Mouse (Mus musculus): Measurements from ENCODE around the gene Mcl1.
"Not testable (repeated sequence)": the region's sequence is repeated elsewhere in the genome, so short reads cannot be mapped to it uniquely, and the experiment has no call there.

Mcl1 gene

DNA sequence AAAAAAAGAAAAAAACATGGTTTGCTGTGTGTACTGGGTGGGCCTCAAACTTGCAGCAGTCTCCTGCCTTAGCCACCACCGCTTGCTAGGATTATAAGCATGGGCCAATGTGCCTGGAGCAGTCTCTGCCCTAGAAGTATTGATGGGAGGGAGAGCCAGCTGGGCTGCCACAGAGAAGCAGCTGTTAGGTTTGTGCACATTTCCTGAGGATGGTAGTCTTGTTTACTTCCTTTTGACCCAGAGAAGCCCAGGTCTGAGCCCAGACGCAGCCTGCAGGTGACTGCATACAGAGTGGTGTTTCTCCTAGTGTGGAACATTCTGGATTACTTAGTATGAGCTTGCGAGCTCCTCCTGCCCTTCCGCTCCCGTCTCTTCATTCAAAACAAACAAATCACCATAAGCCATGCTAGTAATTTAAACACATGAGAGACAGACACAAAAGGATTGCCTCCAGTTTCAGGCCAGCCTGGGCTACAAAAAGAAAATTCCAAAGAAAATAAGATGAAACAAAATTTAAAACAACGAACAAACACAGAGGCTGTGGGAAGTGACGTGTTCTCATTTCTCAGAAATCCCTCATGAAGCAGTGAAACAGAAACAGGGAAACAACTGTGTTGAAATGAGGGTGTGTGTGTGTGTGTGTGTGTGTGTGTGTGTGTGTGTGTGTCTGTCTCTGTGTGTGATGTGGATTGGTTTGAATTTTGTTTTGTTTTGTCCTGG lies 10.2 kb downstream of the Mcl1 start:
- no peak for DNase-seq

DNA sequence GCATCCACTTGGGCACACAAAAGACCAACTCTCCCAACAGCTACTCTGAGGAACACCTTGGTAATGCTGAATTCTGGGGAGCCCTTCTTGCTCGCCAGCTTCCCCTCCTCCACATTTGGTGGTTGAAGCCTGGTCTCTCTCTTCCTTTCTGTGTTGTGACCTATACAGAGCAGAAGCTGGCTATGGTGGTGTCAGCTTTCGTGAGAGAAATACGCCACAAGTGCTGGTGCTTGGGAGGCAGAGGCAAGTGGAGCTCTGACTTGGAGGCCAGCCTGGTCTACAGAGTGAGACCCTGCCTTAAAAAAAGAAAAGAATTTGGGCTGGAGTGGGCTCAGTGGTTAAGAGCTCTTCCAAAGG lies 10.7 kb downstream of the Mcl1 start:
- DNase-seq = no peak

DNA sequence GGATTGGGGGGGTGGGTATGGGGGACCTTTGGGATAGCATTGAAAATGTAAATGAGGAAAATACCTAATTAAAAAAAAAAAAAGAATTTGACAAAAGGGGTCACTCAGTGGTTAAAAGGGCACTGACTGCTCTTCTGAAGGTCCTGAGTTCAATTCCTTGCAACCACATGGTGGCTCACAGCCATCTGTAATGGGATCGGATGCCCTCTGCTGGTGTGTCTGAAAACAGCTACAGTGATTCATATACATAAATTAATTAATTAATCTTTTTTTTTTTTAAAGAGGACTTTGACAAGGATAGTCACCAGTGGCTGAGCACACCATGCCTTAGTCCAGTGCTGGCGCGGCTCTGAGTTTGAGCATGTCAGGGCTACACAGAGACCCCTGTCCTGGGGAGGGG lies 11.8 kb downstream of the Mcl1 start:
- DNase-seq = not testable (repeated sequence)

DNA sequence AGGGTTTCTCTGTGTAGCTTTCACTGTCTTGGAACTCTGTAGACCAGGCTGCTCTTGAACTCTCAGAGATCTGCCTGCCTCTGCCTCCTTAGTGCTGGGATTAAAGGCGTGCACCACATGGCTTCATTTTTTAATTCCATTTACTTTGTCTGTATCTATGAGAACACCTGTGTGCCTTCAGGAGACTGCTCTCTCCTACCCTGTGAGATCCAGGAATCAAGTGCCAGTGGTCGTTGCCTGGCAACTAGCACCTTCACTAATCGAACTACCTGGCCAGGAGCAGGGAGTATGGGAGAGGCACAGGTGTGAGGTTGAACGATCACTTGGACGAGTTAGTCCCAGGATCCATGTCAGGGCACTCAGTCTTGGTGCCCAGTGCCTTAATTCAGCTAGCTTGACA lies 12.6 kb downstream of the Mcl1 start:
- DNase-seq = no peak

DNA sequence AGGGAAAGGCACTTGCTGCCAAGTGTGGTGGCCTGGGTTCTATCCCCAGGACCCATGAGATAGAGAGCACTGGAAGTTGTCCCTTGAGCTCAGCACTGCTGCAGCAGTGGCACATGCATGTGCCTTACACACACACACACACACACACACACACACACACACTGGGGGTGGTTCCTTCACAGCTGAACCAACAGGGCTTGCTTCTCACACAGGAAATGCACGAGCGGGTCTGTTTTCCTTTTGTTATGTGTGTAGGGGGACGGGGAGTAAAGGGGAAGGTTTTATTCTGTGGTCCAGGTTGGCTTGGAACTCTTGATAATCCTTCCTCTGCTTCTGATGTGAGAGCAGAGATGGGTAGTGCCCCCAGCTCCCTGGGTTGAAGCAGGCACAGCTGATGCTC lies 13.9 kb downstream of the Mcl1 start:
- no peak for DNase-seq

DNA sequence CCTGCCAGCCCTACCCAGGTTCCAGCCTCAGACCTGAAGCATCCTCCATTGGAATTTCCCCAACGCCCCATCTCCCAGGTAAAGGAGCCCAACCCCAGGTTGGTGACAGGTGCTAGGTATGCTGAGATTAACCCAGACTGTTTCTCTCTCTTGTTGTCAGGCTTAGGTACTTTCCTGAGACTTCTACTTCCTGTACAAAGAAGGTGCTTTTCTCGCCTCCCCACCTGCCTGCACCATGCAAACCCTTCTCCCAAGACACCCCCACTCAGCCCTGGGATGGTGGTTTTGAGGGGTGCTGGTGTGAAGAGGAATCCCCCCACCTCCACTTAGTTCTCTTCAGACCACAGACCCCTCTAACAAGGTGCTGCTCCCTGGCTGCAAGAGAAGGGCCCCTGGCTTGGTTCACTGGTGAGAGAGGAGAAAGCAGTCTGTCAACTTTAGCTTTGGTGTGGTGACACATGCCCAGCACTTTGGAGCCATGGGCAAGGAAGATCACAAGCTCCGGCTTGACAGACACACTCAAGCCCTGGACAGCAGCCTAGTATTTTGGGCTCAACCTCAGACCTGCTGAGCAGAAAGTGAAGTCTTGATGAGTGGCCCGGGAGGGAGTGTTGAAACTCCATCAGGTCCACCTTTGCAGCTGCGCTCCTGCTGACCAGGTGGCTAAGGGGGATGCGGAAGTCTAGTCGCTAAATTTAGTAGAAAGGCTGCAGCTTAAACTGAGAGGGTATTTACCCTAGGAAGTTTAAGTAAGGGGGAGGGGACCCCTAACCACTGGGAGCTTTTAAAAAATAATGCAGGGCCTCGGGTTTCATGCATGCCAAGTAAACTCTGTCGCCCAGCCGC lies 14.5 kb downstream of the Mcl1 start:
- peak; percentile 41 for DNase-seq

DNA sequence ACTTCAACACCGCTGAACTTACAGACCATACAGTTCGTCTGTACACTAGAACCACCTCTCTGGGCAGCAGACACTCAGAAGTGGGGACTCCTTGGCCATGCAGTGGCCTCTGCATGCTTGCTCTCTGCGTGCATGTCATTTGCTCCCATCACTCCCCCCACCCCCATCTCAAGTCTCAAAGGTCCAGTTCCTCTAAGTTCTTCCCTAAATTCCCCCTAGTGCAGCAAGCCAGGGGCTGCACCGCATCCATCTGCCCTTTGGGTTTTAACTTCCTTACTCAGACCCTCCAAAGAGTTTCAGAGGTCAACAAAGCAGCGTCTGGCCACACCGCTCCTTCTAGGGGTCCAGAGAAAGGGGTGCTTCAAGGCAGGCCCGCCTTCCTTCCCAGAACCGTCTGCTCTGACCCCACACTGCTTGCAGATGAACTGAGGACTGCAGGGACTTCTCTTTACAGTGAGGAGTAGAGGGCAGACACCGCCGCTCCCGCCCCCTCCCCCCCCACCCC lies 15.2 kb downstream of the Mcl1 start:
- peak; percentile 43 for DNase-seq

DNA sequence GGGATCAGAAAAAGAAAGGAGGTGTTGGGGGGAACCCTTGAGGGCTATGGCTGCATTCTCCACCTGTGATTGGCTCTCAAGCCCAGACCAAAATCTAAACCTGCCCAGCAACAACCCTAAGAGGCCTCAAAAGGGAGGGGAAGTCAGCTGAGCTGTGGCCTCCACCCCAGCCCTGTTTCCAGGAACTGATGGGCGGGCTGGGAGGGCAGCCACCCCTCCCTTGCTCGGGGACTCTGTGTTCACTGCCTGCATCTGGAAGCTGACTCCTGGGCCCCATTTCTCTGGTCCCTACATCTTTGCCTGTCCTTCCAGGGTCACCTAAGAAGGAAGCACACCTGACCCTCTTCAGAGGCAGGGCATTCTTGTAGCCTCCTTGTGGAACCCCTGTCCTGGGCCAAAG lies 15.6 kb downstream of the Mcl1 start:
- DNase-seq = peak; percentile 80

DNA sequence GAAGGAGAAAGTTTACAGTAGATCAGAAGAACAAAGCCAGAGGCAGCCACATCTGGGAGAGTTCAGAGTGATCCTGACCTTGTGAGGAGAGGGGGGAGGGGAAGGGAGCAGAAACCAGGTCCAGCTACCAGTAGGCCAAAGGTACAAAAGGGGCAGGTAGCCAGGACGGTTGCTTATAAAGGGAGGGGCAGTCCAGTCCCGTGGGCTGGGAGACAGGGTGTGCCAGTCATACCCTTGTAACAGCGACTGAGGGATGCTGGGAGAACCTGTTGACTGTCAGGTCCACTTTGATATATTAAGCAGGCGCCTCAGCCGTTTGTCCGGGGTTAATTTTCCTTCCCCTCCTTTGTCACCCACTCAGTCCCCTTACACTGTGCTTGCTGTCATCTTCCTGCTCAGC lies 16.2 kb downstream of the Mcl1 start:
- peak; percentile 61 for DNase-seq

DNA sequence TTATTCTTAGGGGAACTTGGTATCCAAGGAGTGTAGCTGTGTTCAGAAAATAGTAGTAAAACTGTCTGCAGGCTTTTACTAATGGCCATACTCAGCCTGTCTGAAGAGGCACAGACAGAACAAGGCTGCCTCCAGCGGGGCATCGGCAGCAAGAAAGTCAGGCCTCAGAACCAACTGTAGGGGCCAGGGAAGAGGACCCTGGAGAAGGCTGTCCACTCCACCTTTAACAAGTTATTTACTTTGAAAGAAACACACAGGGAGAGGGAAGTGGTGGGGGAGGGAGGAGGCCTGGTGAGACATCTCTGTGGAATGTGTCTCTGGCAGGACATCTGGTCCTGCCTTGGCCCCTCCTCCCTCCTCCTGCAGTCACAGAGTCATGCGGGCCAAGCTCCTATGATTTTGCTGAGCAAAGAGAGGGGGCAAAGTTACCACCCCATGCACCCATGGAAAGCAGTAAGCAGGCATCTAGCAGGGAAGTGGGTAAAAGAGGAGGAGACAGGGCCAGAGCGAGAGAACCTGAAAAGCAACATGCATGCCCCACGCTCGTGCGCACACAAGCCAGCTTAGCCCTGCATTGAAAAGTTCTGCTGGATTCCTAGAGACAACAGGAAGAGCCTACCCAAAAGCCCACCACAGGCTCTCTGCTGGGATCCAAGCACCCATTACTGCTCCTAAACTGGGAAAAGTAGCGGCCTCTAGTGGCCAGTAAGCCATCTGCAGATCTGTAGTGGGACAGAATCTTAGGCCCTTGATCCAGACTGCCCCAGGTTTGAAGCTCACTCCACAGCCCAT lies 16.9 kb downstream of the Mcl1 start:
- DNase-seq = peak; percentile 86

DNA sequence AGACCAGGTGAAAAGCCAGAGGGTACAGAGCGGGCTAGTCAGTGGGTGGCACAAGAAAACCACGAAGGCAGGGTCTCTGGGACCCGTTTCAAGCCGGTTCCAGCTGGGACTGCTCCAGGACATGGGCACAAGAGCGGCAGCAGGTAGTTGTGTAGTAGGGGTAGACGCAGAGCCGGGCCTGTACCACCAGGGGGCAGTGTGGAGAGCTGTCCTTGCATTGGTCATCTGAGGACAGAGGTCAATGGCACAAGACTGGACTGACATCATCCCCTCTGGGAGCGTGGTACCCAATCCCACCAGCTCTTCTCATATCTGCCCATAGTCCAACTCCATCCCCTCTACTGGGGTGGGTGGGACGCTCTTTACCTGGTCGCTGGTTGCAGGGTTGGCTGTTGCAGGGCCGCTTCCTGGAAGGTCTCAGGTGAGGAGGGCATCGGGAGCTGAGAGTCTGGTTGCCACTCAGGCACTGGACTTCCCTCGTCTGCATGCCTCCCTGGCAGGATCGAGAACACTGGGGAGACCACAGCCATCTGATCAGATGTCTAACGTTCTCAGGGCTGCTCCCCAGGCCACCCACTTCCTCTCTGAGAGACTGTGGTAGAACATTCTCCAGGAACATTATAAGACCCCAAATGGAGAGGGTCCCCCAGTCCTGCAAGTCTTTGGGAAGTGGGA lies 18.3 kb downstream of the Mcl1 start:
- peak; percentile 91 for DNase-seq

DNA sequence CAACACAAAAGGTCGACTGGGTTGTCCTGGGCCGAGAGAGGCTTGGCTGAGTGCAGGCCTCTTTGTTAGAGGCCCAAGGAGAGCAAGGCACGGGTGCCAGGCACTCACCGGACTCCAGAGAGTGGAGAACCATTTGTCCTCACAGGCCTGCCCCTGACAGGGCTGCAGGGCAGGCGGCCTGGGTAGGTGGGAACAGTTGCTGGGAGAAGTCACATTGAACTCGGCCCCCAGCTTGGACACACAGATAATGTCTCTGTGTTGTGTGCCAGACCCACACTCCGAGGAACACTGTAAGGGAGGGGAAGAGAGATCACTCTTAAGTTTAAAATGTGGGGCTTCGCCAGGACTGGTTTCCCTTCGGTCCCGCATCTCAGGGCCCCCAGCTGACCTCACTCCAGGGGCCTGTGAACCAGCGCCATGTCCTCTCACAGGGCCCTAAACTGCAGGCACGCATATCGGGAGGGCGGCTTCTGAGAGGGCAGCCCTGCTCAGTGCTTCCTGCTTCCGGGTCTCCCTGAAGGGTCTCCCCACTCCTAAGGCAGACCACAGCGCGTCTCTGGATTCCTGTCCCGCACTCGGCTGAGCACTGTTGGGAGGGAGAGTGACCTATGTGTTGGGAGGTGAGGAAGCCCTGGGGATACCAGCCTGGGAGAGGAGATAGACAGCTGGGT lies 19.0 kb downstream of the Mcl1 start:
- DNase-seq = no peak

DNA sequence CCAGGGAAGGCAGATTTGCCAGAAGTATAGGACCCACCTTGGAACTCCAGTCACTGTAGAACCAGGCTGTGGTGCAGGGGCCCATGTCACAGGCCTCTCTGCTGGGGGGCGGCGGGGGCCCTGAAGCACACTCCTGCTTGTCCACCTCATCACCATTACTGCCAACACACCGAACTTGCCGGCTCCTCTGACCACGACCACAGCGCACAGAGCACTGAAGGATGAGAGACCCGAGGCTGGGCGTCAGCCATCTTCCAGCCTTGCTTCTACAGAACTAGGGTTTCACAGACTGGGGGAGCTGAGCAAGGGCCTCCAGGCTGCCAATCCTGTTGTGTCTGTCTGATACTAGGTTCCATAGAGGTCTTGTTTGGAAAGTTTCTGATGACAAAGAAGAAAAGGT lies 21.0 kb downstream of the Mcl1 start:
- DNase-seq = no peak

DNA sequence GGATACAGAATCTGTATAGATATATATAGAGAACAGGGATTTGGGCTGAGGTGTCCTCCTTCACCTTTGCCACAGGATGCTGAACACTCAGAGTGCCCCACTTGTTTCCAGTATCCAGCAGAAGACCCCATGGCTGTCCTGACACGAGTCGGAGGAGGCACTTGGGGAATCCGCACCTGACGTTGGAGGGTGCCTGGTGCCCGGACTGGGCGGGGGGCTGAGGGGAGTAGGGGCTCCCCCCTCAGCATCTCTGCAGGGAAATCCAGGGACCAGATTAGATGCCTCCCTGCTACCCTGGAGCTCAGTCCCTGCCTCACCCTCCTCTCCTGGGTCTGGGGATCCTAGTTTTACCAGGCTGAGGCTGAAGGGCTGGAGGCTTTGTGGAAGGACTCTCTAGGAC lies 22.1 kb downstream of the Mcl1 start:
- DNase-seq = no peak

DNA sequence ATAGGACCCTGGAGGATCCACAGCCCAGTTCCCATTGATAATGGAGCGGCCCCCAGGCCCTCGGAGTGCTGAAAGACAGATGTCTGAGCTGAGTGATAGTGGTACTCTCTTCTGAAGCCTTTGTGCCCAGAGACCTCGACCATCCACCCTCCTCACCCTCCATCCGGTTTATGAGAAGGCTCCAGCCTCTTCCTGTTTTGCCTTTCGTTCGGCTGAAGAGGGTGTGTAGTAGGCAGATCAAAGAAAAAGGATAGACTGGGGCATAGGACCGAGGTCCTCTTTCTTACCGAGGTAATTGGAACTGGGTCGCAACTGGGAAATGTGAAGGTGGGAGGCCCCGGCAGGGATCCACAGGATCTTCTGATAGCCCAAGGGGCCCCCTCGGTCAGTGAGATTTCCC lies 22.8 kb downstream of the Mcl1 start:
- no peak for DNase-seq

DNA sequence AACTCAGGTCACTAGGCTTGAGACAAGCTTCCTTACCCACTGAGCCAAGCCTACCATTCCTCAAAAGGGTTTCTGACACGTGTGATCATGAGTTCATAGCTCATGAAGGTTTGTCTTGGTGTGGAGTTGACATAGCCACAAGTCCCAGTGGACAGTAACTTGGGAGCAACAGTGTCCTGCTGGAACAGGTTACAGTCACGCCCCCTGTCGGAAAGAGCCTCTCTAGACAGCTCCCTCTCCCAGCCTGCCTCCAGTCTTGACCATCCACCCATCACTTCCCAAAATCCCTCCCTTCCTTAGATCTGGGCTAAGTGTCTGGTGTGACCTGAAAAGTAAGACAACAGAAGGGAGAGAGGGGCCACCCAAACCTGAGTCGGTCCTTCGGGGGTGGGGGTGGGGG lies 24.3 kb downstream of the Mcl1 start:
- no peak for DNase-seq

DNA sequence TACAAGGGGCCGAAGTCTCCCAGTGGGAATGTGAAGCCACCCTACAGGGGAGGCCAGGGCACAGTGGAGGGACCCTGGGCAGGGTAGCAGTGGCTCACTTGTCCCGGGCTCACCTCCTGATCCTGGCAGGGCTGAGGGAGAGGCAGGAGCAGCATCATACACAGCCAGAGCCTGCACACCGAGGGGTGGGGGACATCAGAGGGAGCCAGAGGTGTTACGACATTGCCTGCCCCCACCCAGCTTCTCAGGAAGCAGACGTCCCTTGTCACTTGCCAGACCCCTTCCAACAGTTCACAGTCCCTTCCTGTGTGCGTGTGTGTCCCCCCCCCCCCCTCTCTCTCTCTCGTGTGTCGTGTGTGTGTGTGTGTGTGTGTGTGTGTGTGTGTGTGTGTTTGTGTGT lies 26.3 kb downstream of the Mcl1 start:
- DNase-seq = no peak

DNA sequence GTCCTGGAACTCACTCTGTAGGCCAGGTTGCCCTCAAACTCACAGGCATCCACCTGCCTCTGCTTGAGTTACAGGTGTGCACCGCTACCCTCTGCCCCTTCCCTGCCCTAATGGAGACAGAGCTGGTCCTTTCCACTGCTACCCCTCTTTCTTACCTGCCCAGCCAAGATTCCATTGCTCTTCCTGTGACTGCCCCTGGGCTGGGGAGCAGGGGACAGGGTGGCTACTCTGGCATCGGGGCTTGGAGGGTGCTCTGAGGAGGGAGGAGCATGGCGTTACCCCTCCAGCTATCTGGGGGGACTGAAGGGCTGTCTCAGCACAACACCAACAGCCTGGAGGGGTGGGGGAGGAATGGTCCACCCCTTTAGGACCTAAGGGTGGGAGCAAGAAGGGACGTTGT lies 26.7 kb downstream of the Mcl1 start:
- DNase-seq = no peak

DNA sequence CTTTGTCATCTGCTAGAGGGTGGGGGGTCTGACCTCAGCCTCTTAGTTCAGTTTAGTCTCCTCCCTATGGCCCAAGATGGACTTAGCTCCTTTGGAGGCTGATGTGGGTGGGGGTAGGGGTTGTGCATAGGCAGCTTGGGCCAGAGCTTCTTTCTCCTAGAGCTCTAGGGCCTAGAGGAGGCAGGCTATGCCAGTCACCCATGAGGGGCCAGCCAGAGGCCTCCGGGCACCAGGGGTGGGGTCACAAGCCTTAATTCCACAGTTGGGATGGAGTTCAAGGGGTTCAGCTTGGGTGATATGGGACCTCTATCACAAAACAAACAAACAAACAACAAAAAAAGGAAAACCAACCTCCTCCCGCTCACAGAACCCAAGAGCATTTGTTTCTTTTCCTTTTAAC lies 27.1 kb downstream of the Mcl1 start:
- no peak for DNase-seq

DNA sequence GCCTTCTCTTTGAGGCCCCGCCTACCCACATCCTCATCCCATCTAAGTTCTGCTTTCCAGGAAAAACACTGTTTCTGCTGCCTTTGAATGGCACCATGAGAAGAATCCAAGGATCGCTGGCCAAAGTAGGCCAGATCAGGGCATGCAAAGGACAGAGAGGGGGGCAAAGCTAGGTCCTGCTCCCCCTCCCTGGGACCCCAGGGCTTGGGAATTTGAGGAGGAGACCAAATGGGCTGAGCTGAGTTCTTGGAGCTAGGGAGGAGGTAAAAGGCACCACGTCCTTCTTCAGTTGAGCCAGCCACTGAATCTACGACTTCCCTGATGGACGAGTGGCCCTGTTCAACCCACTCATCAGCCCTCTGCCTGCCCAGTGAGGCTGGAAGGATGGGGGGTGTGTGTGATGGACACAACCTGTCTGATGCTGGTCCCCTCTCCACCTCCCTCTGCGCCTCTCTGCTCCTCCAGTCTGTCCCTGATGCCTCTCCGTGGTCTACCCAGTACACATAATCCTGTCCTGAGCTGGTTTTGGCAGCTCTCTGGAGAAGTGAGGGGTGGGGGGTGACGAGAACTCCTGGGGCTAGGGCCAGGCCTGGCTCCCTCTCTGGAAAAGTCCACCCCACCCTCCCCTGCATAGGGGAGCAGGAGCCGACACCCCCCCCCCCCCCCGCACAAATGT lies 28.0 kb downstream of the Mcl1 start:
- DNase-seq = no peak

DNA sequence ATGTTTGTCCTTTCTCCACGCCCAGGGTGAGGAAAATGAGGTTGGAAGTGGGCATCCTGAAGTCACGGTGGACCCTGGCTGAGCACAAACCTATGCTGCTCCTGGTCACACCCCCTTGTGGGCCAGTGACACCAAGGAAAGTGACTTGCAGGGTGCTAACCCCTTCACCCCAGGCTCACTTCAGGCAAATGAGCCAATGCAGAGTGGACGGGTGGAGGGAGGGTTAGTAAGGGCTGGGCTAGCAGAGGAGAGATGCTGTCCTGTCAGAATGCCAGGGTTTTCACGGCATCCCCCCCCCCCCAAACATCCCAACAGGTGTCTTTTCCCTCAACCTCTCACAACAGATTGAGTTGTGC lies 28.6 kb downstream of the Mcl1 start:
- no peak for DNase-seq
